In the genomic region with DNA sequence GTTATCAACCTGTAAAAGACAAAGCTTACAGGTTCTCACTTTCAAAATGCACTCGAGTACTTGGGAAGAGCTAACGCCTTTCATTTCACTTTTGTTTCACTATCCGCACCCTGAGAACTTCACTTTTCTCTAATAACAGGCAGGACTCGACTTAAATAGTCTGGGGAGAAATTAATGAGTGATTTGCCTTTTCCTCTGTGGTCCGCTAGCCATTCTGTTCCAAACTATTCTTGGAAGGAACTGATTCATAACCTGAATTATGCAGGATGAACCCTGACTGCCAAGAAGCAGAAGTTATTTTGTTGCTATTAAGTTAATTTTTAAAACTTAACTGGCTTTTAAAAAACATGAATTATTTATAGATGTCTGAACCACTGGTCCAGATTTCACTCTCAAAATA, we compare ENCODE assay signal across 33 mouse cellular contexts. TPM values are rescaled to one million over a fixed set of nuclear protein-coding genes. Genes with fewer than 3 reads are reported as not detected.
DNase-seq lines count a peak whose midpoint lies in the region; ATAC-seq and TF ChIP-seq lines count a peak whose summit lies in the region.
"Had no signal": no experiment of that assay in that cellular context is flagged by ENCODE, and none has a peak within 500 bp of the region (broad histone marks: within the 10 kb centered on the region; RNA-seq: fewer than 3 reads in every experiment).

No protein-coding gene starts in this region.

- H3K36me3 ChIP-seq in kidney, embryonic 14.5 days (ENCODE audit: control insufficient read depth, insufficient read depth, low read length), result no peaks in the 10 kb centered on the region
- no peaks in the 10 kb centered on the region for H3K36me3 ChIP-seq in myocyte (ENCODE audit: control insufficient read depth, insufficient read depth)
- no peaks in the 10 kb centered on the region for H3K36me3 ChIP-seq in forebrain, embryonic 10.5 days (replicated peaks)
- H3K36me3 ChIP-seq: forebrain, embryonic 12.5 days; forebrain, embryonic 15.5 days; heart, embryonic 10.5 days; heart, embryonic 13.5 days; hindbrain, embryonic 15.5 days had no signal

- in situ Hi-C loops in Patski (cut with MboI; ENCODE audit: low pct_unique_long_range_greater_than_20kb), result no loop called here

- TF ChIP-seq CTCF in gastrocnemius, adult 2 months (IDR thresholded peaks at IDR 0.05), result no peak
- no peak for TF ChIP-seq CTCF in Patski (IDR thresholded peaks at IDR 0.05)

- no peaks in the 10 kb centered on the region for H3K79me2 ChIP-seq in myocyte (ENCODE audit: control insufficient read depth, insufficient read depth)

- WGBS in kidney, embryonic 14.5 days, result 70% methylated on average over 5 of the region's 5 CpGs
- 73% methylated on average over 5 of the region's 5 CpGs for WGBS in forebrain, embryonic 10.5 days

- no peak for ATAC-seq in kidney, embryonic 14.5 days (ENCODE audit: low FRiP score, low TSS enrichment)
- no peak for ATAC-seq in Patski
- ATAC-seq: CD4-positive, CD25-positive, alpha-beta regulatory T cell, adult 4 months; forebrain, embryonic 15.5 days; intestine, embryonic 16.5 days had no signal

- intact Hi-C loops in gastrocnemius, adult 2 months (cut with DNase I), result no loop called here
- intact Hi-C loops in gastrocnemius, postnatal 36 days (cut with DNase I), result no loop called here
- intact Hi-C loops in left cerebral cortex, postnatal 25 days (cut with DNase I), result no loop called here

- DNase-seq in gastrocnemius, adult 2 months, result no peak
- DNase-seq in gastrocnemius, postnatal 36 days, result no peak
- peak; percentile 19 for DNase-seq in kidney, adult 9 months
- DNase-seq in Patski (ENCODE audit: low read depth, low spot score), result peak; percentile 22
- no peak for DNase-seq in left cerebral cortex, postnatal 25 days (ENCODE audit: low spot score in 2 of 2)
- no peak for DNase-seq in forebrain, embryonic 10.5 days (ENCODE audit: extremely low spot score, low spot score)
- DNase-seq: adrenal gland, adult 8-10 months; adrenal gland, postnatal 25 days; cerebellum, adult 11-12 months; cerebellum, adult 8-10 months; cerebellum, postnatal 10 days; cerebellum, postnatal 36 days; embryo, embryonic 11 days; gastrocnemius, postnatal 10 days; heart, adult 18-20 months; heart, postnatal 14 days; heart, postnatal 4 days; kidney, adult 18-20 months had no signal

- no peak overlapping the region for H3K27ac ChIP-seq in gastrocnemius, adult 2 months
- no peak overlapping the region for H3K27ac ChIP-seq in kidney, embryonic 14.5 days (ENCODE audit: low read depth, low read length)
- H3K27ac ChIP-seq in forebrain, embryonic 10.5 days, result no peak overlapping the region
- H3K27ac ChIP-seq: forebrain, embryonic 12.5 days; forebrain, embryonic 15.5 days; heart, embryonic 10.5 days; heart, embryonic 13.5 days; hindbrain, embryonic 15.5 days had no signal

- H3K4me1 ChIP-seq in kidney, embryonic 14.5 days (ENCODE audit: control insufficient read depth, insufficient read depth, low read length), result no peaks in the 10 kb centered on the region
- no peaks in the 10 kb centered on the region for H3K4me1 ChIP-seq in forebrain, embryonic 10.5 days
- H3K4me1 ChIP-seq: forebrain, embryonic 12.5 days; forebrain, embryonic 15.5 days; heart, embryonic 10.5 days; heart, embryonic 13.5 days; hindbrain, embryonic 15.5 days had no signal

- POLR2A ChIA-PET in Patski (lab: Charles Lee), result no interaction called here

- H3K4me2 ChIP-seq in kidney, embryonic 14.5 days (replicated peaks; ENCODE audit: low read depth, low read length), result no peak overlapping the region
- H3K4me2 ChIP-seq in myocyte (ENCODE audit: low read depth), result peak overlapping the region; percentile 27
- H3K4me2 ChIP-seq: forebrain, embryonic 12.5 days; forebrain, embryonic 15.5 days; heart, embryonic 13.5 days; hindbrain, embryonic 15.5 days had no signal

- H3K4me3 ChIP-seq in gastrocnemius, adult 2 months, result peak overlapping the region; percentile 21; the same call in 1 of the 2 replicates
- no peak overlapping the region for H3K4me3 ChIP-seq in kidney, embryonic 14.5 days (ENCODE audit: low read length)
- H3K4me3 ChIP-seq in myocyte, result no peak overlapping the region
- H3K4me3 ChIP-seq in forebrain, embryonic 10.5 days, result no peak overlapping the region
- H3K4me3 ChIP-seq: forebrain, embryonic 12.5 days; forebrain, embryonic 15.5 days; heart, embryonic 10.5 days; heart, embryonic 13.5 days; hindbrain, embryonic 15.5 days had no signal

- H3K9me3 ChIP-seq in kidney, embryonic 14.5 days (ENCODE audit: control insufficient read depth, low read length), result no peaks in the 10 kb centered on the region
- H3K9me3 ChIP-seq in forebrain, embryonic 10.5 days, result no peaks in the 10 kb centered on the region
- H3K9me3 ChIP-seq: forebrain, embryonic 12.5 days; forebrain, embryonic 15.5 days; heart, embryonic 10.5 days; heart, embryonic 13.5 days; hindbrain, embryonic 15.5 days had no signal

- no peaks in the 10 kb centered on the region for H3K27me3 ChIP-seq in kidney, embryonic 14.5 days (ENCODE audit: control insufficient read depth, insufficient read depth, low read length)
- no peaks in the 10 kb centered on the region for H3K27me3 ChIP-seq in Patski
- no peaks in the 10 kb centered on the region for H3K27me3 ChIP-seq in myocyte (ENCODE audit: control insufficient read depth, insufficient read depth, insufficient read length)
- H3K27me3 ChIP-seq in forebrain, embryonic 10.5 days (ENCODE audit: poor library complexity, severe bottlenecking), result peaks cover 88% of the 10 kb centered on the region
- H3K27me3 ChIP-seq: forebrain, embryonic 15.5 days; heart, embryonic 13.5 days had no signal

- no peak overlapping the region for H3ac ChIP-seq in myocyte (ENCODE audit: control insufficient read depth, insufficient read length)

- CTCF ChIA-PET in Patski (lab: Charles Lee), result no interaction called here

- no peak overlapping the region for H3K9ac ChIP-seq in kidney, embryonic 14.5 days (ENCODE audit: low read depth, low read length)
- H3K9ac ChIP-seq: forebrain, embryonic 12.5 days; forebrain, embryonic 15.5 days; heart, embryonic 13.5 days; hindbrain, embryonic 15.5 days had no signal

- TF ChIP-seq POLR2A in myocyte (IDR thresholded peaks at IDR 0.05; ENCODE audit: insufficient read length, low read depth), result no peak

TF ChIP-seq in myocyte, 11 proteins besides CTCF, POLR2A, EP300 and RAD21:
- TF ChIP-seq TCF3 (IDR thresholded peaks at IDR 0.05; ENCODE audit: insufficient read length, low read depth), result no peak
- no peak for TF ChIP-seq SRF (IDR thresholded peaks at IDR 0.05; ENCODE audit: control insufficient read depth, insufficient read length, low read depth)
- no peak for TF ChIP-seq MYOG (IDR thresholded peaks at IDR 0.05; ENCODE audit: control insufficient read depth in 1 of 3, insufficient read depth in 1 of 3, insufficient read length in 2 of 3, low read depth in 2 of 3)
- no peak for TF ChIP-seq MYOD1 (IDR thresholded peaks at IDR 0.05; ENCODE audit: control insufficient read depth in 1 of 3, insufficient read length in 2 of 3, low read depth in 2 of 3)
- no peak for TF ChIP-seq CEBPB (IDR thresholded peaks at IDR 0.05; ENCODE audit: insufficient read depth, poor library complexity, severe bottlenecking)
- TF ChIP-seq MAX (IDR thresholded peaks at IDR 0.05; ENCODE audit: low read depth), result no peak
- no peak for TF ChIP-seq TCF12 (IDR thresholded peaks at IDR 0.05; ENCODE audit: insufficient read depth, poor library complexity, severe bottlenecking)
- TF ChIP-seq E2F4 (IDR thresholded peaks at IDR 0.05; ENCODE audit: insufficient read depth), result no peak
- no peak for TF ChIP-seq USF1 (IDR thresholded peaks at IDR 0.05; ENCODE audit: low read depth)
- no peak for TF ChIP-seq REST (IDR thresholded peaks at IDR 0.05; ENCODE audit: insufficient read depth, insufficient read length)
- TF ChIP-seq POLR2AphosphoS2 (IDR thresholded peaks at IDR 0.05; ENCODE audit: insufficient read length, low read depth), result no peak

RNA-seq across cellular contexts. Expression of gene 4933400A11Rik, which starts 26.4 kb away (rescaled TPM):
- total RNA-seq in gastrocnemius, adult 2 months (2021), result not detected
- total RNA-seq in gastrocnemius, postnatal 36 days (2021), result not detected
- polyA plus RNA-seq in kidney, embryonic 14.5 days (2014; fragmentation: Nextera tagmentation; extraction: Ambion mirVana), result not detected in 2 replicates
- not detected for polyA plus RNA-seq in Patski (2021)
- polyA plus RNA-seq in myocyte (2012; fragmentation: generic; extraction: Trizol), result not detected
- total RNA-seq in left cerebral cortex, postnatal 25 days (2021), result not detected
- 0.16 and 0.17 TPM in 2 replicates for polyA plus RNA-seq in forebrain, embryonic 10.5 days (2016; fragmentation: Nextera tagmentation; extraction: Ambion mirVana)
- total RNA-seq: adrenal gland, adult 8-10 months; adrenal gland, postnatal 25 days; ES-E14; gastrocnemius, postnatal 10 days; gastrocnemius, postnatal 4 days; heart, adult 18-20 months; heart, postnatal 14 days; heart, postnatal 4 days had no signal
- polyA plus RNA-seq: brain, embryonic 14.5 days; C2C12; CD4-positive, CD25-positive, alpha-beta regulatory T cell, adult 4 months; cortical plate, adult 2 months; embryonic facial prominence, embryonic 11.5 days; forebrain, embryonic 15.5 days had no signal

Comparison
In these comparisons a context has a peak if more than half of its experiments do, and no peak if none do; other contexts are left out.
1. DNase-seq: peak in kidney, adult 9 months (single experiment) and Patski (single experiment); none in gastrocnemius, adult 2 months (single experiment), gastrocnemius, postnatal 36 days (0 of 2), left cerebral cortex, postnatal 25 days (0 of 2) and forebrain, embryonic 10.5 days (single experiment).